Mouse (Mus musculus) testis, postnatal 14 days (tissue): ENCODE results near the gene Olfr976.
"Not testable (repeated sequence)": the region's sequence is repeated elsewhere in the genome, so short reads cannot be mapped to it uniquely, and the experiment has no call there.

Source experiments
- DNase-seq: peaks from one replicate; pipeline ENCODE4 v3.0.0; 2021; ENCODE audit warnings: low spot score

Olfr976 gene

DNA sequence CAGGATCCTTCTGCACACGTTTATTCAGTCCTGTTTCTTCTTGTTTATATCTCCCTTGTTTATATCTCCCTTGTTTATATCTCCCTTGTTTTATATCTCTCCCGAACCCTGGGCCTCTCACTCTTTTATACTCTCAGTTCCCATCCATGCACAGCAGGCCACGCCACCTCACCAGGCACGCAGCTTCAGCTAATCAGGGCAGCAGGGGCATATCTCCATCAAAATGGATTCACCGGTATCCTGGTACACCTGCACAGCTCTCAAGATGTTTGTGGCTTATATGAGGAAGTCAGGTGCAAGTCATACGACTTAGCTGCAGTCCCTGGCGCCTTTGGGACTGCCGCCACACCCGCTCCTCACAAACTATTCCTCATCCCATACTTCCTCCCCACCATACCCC is at the start of gene Olfr976:
Gene Olfr976, minus strand, starts transcription at position 101 of the 400 bp plus-strand sequence.
- not testable (repeated sequence) for DNase-seq

DNA sequence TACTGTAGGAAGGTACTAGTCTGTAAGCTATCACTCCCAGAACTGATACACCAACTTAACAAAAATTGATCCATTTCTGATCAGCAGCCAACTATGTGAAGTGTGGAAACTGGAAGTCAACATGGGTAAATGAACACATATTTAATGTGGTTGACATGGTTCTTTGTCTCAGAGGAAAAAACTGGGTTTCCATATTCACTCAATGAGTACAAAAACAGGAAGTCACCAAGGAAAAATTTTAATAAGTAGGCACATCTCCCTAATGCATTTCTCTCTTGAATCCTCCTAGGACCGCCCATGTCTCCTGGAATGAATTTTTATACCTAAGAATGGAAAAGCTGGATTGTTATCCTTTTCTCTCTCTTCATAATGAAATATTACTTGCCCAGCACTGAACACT is 48.5 kb upstream of the Olfr976 start, which contains the start of gene Olfr980:
Gene Olfr980, minus strand, starts transcription at position 101 of the 400 bp plus-strand sequence.
- no peak for DNase-seq

DNA sequence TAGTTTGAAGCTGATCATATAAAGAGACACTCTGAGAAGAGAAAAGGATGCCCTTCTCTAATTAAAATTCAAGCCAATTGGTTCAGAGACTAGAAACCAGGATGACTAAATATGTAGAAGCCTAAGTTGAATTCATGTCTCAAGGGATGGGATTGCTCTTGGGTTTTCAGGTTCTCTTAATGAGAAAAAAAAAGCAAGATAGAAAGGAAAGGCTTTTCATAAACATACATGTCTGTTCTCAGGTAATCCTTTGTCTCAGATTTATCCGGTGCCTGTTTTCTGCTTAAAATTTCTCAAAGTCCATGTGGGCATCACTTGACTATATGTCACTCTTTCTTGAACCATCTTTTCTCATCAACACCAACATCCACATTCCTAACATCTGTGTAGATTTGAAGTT is 42.4 kb upstream of the Olfr976 start, which contains the start of gene Olfr979:
Gene Olfr979, minus strand, starts transcription at position 101 of the 400 bp plus-strand sequence.
- no peak for DNase-seq

DNA sequence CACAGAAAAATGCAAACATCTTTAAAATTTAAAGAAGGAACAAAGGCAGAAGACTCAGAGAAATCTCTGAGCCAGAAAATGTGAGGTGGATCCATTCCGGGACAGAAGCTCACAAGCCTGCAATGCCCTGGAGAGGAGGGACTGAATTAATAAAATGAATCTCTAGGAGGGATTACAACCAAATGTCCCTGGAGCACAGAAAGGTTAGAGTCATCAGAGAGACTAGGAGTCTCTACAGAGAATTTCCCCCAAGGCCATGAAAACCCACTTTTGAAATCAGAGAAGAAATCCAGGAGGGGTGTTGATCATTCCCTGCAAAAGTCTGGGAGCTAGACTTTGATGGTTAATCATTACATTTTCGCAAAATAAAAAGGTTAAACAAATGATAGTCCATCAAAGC is 30.9 kb upstream of the Olfr976 start, which contains the start of gene Olfr978:
Gene Olfr978, plus strand, starts transcription at position 301 of the 400 bp plus-strand sequence.
- DNase-seq: no peak

DNA sequence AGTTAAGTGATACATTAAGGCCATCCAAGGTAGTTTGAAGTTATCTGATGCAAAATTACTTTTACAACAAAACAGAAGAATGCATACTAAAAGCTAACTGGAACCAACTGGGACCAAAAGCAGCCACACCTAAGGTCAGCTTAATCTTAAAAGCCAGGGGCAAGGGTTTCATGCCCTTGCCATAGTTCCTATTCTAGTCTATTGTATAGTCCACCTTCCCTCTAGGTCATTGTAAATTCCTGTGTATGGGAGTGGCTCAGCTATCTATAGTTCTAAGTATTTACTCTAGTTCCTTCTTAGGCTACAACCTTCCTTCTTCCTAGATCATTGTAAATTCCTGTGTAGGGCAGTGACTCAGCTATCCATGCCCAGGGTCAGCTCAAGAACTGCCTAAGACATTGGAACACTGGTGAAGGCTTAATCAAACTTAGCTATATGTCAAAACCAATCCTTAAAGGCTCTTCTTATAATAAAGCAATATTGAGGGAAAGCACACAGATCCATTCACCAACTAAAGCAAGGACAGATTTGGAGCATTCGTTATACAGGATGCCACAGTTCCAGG is 15.7 kb upstream of the Olfr976 start:
- not testable (repeated sequence) for DNase-seq

DNA sequence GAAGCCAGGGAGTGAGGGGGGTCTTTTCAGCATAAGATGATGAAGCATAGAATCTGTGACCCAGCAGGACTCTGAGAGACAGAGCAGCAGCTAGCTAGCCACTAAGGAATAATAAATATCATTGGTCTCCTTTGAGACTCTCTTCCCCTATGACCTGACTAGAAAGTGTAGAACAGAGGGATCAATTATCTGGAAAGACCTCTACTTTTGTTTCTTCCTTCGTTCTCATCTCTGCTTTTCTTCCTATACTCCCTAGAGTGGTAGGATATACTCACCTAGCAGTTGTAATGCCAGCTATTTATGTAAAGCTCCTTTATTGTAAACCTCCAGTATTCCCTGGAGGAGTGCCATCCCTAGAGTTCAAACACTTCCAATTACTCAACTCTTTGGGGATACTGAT is 9.0 kb downstream of the Olfr976 start, which contains the start of gene Olfr975:
Gene Olfr975, minus strand, starts transcription at position 101 of the 400 bp plus-strand sequence.
- no peak for DNase-seq

DNA sequence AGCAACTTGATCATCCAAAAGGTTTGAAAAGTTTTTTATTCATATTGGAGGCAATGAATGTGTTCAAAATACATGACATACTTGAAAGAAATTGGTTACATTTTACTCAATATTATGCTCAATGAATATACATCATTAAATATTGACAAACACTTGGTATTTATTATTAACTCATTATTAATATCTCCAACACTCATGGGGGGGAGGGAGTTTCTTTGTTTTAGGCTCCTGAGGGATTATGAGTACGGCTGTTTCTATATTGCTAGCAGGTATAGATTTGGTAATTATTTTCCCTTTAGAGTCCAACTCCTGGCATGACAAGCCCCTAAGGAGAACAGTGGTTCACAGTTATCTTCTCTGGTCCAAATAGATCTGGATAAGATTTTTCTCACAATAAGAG is 23.7 kb downstream of the Olfr976 start, which contains the start of gene Olfr974:
Gene Olfr974, plus strand, starts transcription at position 301 of the 400 bp plus-strand sequence.
- no peak for DNase-seq

DNA sequence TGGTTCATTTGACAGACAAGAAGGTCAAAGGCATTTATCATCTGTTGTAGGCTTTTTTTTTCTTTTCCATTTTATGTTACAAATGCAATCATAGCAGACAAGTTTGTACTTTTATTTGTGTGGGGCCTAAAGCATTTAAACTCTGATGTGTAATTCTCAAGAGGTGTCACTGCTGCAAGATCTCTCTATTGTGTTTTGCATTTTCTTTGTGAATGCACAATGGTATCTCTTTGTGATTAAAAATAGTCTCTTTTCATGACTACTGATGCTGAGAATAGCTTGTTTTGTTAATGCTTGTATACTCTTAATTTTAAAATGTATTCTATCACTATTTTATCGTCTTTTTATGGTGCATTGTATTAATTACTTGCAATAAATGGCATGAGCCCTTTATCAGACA is 32.1 kb downstream of the Olfr976 start:
- DNase-seq: not testable (repeated sequence)

DNA sequence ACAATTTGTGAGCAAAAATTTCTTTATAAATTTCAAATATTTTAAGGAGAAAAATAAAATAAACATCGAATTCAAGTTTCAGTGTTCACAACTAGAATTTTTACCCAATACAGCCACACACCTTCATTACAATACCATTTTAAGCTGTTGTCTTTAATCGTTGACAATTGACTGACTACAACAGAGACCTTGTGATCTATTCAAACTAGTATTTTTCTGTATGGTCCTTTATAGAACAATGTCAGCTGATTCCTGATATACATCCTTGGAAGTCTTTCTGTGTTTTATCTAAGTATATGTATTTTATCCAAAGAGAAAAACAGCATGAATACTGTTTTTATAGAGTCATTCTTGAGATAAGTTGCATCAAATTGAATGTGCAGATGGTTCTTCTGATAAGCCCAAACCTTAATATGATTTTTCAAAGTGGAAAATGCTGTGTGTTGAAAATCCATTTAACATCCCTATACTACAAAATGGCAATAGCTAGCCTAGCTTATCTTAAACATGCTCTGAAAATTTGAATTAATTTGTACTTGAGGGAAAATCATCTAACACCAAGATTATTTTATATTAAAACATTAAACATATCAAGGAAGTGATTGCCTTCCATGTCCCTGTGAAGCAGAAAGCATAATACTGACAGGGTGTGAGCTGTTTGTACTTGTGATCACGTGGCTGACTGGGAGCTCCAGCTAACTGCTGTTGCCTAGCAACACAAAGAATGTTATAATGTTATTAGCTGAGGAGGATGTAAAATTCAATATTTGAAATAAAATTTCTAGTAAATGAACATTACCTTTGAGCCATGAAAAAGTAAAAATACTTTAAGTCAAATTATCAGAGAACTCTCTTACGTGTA is 32.7 kb downstream of the Olfr976 start:
- DNase-seq: not testable (repeated sequence)

DNA sequence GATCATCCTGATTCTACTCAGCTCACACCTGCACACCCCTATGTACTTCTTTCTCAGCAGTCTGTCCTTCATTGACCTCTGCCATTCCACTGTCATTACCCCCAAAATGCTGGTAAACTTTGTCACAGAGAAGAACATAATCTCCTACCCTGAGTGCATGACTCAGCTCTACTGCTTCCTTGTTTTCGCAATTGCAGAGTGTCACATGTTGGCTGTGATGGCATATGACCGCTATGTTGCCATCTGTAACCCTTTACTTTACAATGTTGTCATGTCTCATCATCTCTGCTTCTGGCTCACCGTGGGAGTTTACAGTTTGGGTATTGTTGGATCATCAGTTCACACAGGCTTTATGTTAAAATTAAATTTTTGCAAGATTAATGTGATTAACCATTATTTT is 51.0 kb downstream of the Olfr976 start:
- no peak for DNase-seq

DNA sequence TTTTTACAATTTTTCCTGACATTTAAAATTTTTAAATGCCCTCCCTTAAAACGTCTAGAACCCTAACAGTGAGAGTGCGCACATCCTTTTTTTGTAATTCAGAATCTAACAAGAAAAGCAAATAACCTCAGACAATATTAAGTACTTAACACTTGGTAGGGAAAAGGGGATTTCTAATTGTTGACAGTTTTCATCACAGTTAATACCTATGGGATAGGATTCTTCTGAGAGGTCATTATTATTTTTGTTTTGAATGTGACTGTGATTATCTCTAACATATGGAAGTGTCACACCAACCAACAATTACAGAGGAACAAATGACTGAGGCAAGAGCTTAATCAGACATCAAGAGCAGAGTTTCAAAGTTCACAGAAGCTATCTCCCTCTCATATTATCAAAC is 53.9 kb downstream of the Olfr976 start, which contains the start of gene Olfr229:
Gene Olfr229, plus strand, starts transcription at position 301 of the 400 bp plus-strand sequence.
- no peak for DNase-seq

DNA sequence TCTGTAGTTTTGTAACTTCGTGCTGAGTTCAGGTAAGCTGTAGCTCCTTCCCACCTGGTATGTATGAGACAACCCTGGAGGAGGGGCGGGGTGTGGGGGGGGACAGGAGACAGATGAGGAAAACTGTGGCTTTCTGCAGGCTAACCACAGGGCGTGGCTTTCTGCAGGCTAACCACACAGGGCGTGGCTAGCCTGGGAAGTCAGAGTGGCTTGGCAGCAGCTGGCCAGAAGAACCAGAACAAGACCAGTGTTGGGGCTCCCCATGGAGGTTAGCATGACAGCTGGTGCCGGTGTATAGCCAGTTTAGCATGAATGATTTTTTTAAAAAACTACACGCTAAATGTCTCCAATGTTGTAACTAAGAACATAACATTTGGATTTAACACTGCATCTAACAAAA is 55.8 kb downstream of the Olfr976 start:
- DNase-seq: no peak
